Mouse (Mus musculus): ENCODE results near the gene 1700020A23Rik.

DNA sequence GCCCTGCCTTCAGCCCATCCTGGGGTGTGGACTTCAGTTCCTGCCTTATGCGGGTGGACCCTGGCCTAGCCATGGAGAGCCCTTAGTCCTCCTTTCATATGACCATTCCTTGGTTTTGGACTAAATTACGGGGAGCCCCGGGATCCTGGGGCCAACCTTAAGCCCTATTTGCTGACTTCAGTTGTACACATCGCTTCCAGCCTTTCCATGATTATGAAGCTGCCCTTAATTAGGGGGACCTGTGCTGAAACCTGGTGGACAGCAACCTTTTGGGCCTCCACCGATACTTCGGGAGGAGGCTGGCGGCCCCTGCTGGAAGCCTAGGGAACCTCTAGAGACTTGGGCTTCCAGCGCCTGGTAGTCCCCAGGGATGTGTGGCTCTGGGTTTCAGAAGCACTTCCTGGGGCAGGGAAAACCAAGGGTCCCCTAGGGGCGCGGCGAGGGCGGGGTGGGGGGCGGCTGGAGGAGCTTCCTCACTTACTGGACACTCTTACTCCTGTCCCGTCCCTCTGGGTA lies 42.5 kb upstream of the 1700020A23Rik start:
- TF ChIP-seq HCFC1 (IDR thresholded peaks at IDR 0.05; ENCODE audit: borderline replicate concordance, insufficient read depth, low read length) (no peak), ZC3H11A (IDR thresholded peaks at IDR 0.05; ENCODE audit: borderline replicate concordance, low read depth, low read length) (peak; percentile 66; the same call in 1 of the 2 replicates), CHD2 (IDR thresholded peaks at IDR 0.05; ENCODE audit: low read depth, low read length) (no peak), ZNF384 (IDR thresholded peaks at IDR 0.05; ENCODE audit: low read depth, low read length) (no peak)

Data from ES-E14 (cell line).